Mouse (Mus musculus): ENCODE measurements around the gene Rtp4. TPM values are rescaled to one million over a fixed set of nuclear protein-coding genes. Genes with fewer than 3 reads are reported as not detected.

Gene Rtp4
- polyA plus RNA-seq, 1 experiment from 2014 or later, result 8.0 TPM

DNA sequence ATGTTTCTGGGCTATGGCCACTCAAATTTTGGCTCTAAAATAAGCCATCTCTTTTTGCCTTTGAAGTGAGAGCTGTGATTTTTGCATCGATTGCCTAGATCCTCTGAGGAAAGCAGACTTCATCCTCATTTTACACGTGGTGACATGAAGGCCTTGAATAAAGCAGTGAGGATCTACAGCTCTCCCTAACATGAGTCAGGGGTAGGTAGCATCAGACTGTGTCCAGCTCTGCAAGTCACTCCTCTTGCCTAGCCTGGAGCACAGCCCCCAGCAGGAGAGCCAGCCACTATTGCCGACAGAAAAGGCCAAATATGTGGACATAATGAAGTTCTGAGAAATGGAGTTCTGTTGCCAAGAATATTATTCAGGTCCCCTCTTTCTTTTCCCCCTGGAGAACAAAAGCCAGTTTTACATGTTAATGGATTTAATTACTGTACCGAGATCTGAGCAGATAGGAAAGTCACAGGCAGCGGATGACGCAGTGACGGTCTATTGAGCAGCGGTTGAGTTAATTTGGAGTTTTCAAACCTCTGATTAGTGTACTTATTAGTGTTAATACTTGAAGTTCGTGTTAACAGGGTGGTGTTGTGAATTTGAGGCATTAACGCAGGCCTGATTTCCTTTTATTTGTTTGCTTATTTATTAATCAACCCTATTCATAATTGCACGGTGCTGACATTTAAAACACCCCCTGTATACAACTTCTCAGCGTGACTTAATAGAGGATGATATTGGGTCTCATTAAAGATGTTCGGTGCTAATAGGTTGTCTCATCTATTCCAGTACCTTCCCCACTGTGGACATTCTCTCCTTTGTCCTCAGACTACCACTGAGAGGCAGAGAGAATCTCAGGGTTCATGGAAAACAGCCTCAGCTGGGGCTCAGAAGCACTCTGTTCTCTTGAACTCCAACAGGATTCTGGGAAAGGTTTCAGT, 139.8 kb downstream of the Rtp4 start:
- no peaks in the 10 kb centered on the region for H3K4me1 ChIP-seq (replicated peaks)
- H3K27me3 ChIP-seq (replicated peaks), result no peaks in the 10 kb centered on the region
- no peaks in the 10 kb centered on the region for H3K9me3 ChIP-seq (replicated peaks)
- no peak overlapping the region for H3K4me3 ChIP-seq
- no peak overlapping the region for H3K27ac ChIP-seq (ENCODE audit: poor library complexity, severe bottlenecking)
- 79% methylated on average over 13 of the region's 13 CpGs for WGBS
- H3K4me2 ChIP-seq, result no peak overlapping the region
- H3K9ac ChIP-seq, result no peak overlapping the region
- ATAC-seq (ENCODE audit: insufficient number of reproducible peaks, low FRiP score), result no peak
- H3K36me3 ChIP-seq, result no peaks in the 10 kb centered on the region

Other genes starting within 250 kb of the Rtp4 start
- gene Rtp1, start 91.2 kb upstream of the Rtp4 start, polyA plus RNA-seq (2016; fragmentation: Nextera tagmentation; extraction: Ambion mirVana), result not detected in 2 replicates
- 12.4 and 14.5 TPM in 2 replicates for gene Masp1, start 524 bp downstream of the Rtp4 start, polyA plus RNA-seq (2016; fragmentation: Nextera tagmentation; extraction: Ambion mirVana)